Mouse (Mus musculus): ENCODE data around the gene Xcl1. TPM values are rescaled to one million over a fixed set of nuclear protein-coding genes. Genes with fewer than 3 reads are reported as not detected.

Gene Xcl1
- polyA plus RNA-seq, 1 experiment, result not detected

- no peaks in the 10 kb centered on the region for H3K27me3 ChIP-seq (ENCODE audit: control insufficient read depth)
- H3K4me3 ChIP-seq (replicated peaks), result no peak overlapping the region
- no peaks in the 10 kb centered on the region for H3K9me3 ChIP-seq (ENCODE audit: control insufficient read depth, low read length)
- TF ChIP-seq GATA1 (IDR thresholded peaks at IDR 0.05; ENCODE audit: low read length) (no peak), TAL1 (IDR thresholded peaks at IDR 0.05; ENCODE audit: low read length) (no peak)
- no peaks in the 10 kb centered on the region for H3K4me1 ChIP-seq (ENCODE audit: control insufficient read depth)
- no peaks in the 10 kb centered on the region for H3K36me3 ChIP-seq (ENCODE audit: control insufficient read depth)
These were observed 24.6 kb upstream of the Xcl1 start for GRCm38 (mm10) chr1:164959787-164960385.

- Histone ChIP-seq H3K36me3 (ENCODE audit: control insufficient read depth) (no peaks in the 10 kb centered on the region), H3K4me3 (replicated peaks) (no peak overlapping the region), H3K27me3 (ENCODE audit: control insufficient read depth) (no peaks in the 10 kb centered on the region), H3K9me3 (ENCODE audit: control insufficient read depth, low read length) (no peaks in the 10 kb centered on the region), H3K4me1 (ENCODE audit: control insufficient read depth) (no peaks in the 10 kb centered on the region)
- TF ChIP-seq TAL1 (IDR thresholded peaks at IDR 0.05; ENCODE audit: low read length), result no peak
- TF ChIP-seq GATA1 (IDR thresholded peaks at IDR 0.05; ENCODE audit: low read length), result no peak
These were observed 23.8 kb upstream of the Xcl1 start for GRCm38 (mm10) chr1:164959160-164959559.

- H3K4me3 ChIP-seq (replicated peaks), result no peak overlapping the region
- H3K36me3 ChIP-seq (ENCODE audit: control insufficient read depth), result no peaks in the 10 kb centered on the region
- H3K4me1 ChIP-seq (ENCODE audit: control insufficient read depth), result no peaks in the 10 kb centered on the region
These were observed 22.6 kb upstream of the Xcl1 start for GRCm38 (mm10) chr1:164957974-164958373.

GRCm38 (mm10) chr1:164956725-164957399 lies 21.5 kb upstream of the Xcl1 start:
- no peak overlapping the region for H3K4me3 ChIP-seq (replicated peaks)
- no peaks in the 10 kb centered on the region for H3K9me3 ChIP-seq (ENCODE audit: control insufficient read depth, low read length)
- H3K4me1 ChIP-seq (ENCODE audit: control insufficient read depth), result no peaks in the 10 kb centered on the region
- H3K27me3 ChIP-seq (ENCODE audit: control insufficient read depth), result no peaks in the 10 kb centered on the region
- TF ChIP-seq GATA1 (IDR thresholded peaks at IDR 0.05; ENCODE audit: low read length) (no peak), TAL1 (IDR thresholded peaks at IDR 0.05; ENCODE audit: low read length) (no peak)
- H3K36me3 ChIP-seq (ENCODE audit: control insufficient read depth), result no peaks in the 10 kb centered on the region

More at GRCm38 (mm10) chr1:164957974-164958373, 22.6 kb upstream of the Xcl1 start:
- TF ChIP-seq TAL1 (IDR thresholded peaks at IDR 0.05; ENCODE audit: low read length), result no peak
- TF ChIP-seq GATA1 (IDR thresholded peaks at IDR 0.05; ENCODE audit: low read length), result no peak
- Histone ChIP-seq H3K9me3 (ENCODE audit: control insufficient read depth, low read length) (no peaks in the 10 kb centered on the region), H3K27me3 (ENCODE audit: control insufficient read depth) (no peaks in the 10 kb centered on the region)

- Histone ChIP-seq H3K36me3 (ENCODE audit: control insufficient read depth) (no peaks in the 10 kb centered on the region), H3K27me3 (ENCODE audit: control insufficient read depth) (no peaks in the 10 kb centered on the region), H3K4me1 (ENCODE audit: control insufficient read depth) (no peaks in the 10 kb centered on the region), H3K9me3 (ENCODE audit: control insufficient read depth, low read length) (no peaks in the 10 kb centered on the region), H3K4me3 (replicated peaks) (no peak overlapping the region)
- no peak for TF ChIP-seq GATA1 (IDR thresholded peaks at IDR 0.05; ENCODE audit: low read length)
- TF ChIP-seq TAL1 (IDR thresholded peaks at IDR 0.05; ENCODE audit: low read length), result no peak
These were observed 20.3 kb upstream of the Xcl1 start for GRCm38 (mm10) chr1:164955452-164956196.

- Histone ChIP-seq H3K27me3 (ENCODE audit: control insufficient read depth) (no peaks in the 10 kb centered on the region), H3K4me1 (ENCODE audit: control insufficient read depth) (no peaks in the 10 kb centered on the region), H3K9me3 (ENCODE audit: control insufficient read depth, low read length) (no peaks in the 10 kb centered on the region), H3K4me3 (replicated peaks) (no peak overlapping the region), H3K36me3 (ENCODE audit: control insufficient read depth) (no peaks in the 10 kb centered on the region)
- TF ChIP-seq TAL1 (IDR thresholded peaks at IDR 0.05; ENCODE audit: low read length) (no peak), GATA1 (IDR thresholded peaks at IDR 0.05; ENCODE audit: low read length) (no peak)
These were observed 18.2 kb upstream of the Xcl1 start for GRCm38 (mm10) chr1:164953574-164953973.

GRCm38 (mm10) chr1:164936060-164936459 lies 733 bp upstream of the Xcl1 start:
- TF ChIP-seq GATA1 (IDR thresholded peaks at IDR 0.05; ENCODE audit: low read length) (no peak), TAL1 (IDR thresholded peaks at IDR 0.05; ENCODE audit: low read length) (no peak)
- no peaks in the 10 kb centered on the region for H3K4me1 ChIP-seq (ENCODE audit: control insufficient read depth)
- H3K9me3 ChIP-seq (ENCODE audit: control insufficient read depth, low read length), result no peaks in the 10 kb centered on the region
- H3K4me3 ChIP-seq (replicated peaks), result no peak overlapping the region
- no peaks in the 10 kb centered on the region for H3K36me3 ChIP-seq (ENCODE audit: control insufficient read depth)
- H3K27me3 ChIP-seq (ENCODE audit: control insufficient read depth), result no peaks in the 10 kb centered on the region

- Histone ChIP-seq H3K27me3 (ENCODE audit: control insufficient read depth) (no peaks in the 10 kb centered on the region), H3K4me1 (ENCODE audit: control insufficient read depth) (no peaks in the 10 kb centered on the region), H3K9me3 (ENCODE audit: control insufficient read depth, low read length) (no peaks in the 10 kb centered on the region), H3K4me3 (replicated peaks) (no peak overlapping the region), H3K36me3 (ENCODE audit: control insufficient read depth) (no peaks in the 10 kb centered on the region)
- TF ChIP-seq TAL1 (IDR thresholded peaks at IDR 0.05; ENCODE audit: low read length) (no peak), GATA1 (IDR thresholded peaks at IDR 0.05; ENCODE audit: low read length) (no peak)
These were observed 1.7 kb downstream of the Xcl1 start for GRCm38 (mm10) chr1:164933441-164934188.
